Mouse (Mus musculus) duodenum, adult 2 months (tissue): Measurements from ENCODE around the gene Tprn. TPM values are rescaled to one million over a fixed set of nuclear protein-coding genes. Genes with fewer than 3 reads are reported as not detected.

Experiments used
- polyA plus RNA-seq: library from polyadenylated mRNA; depleted of rRNA; stranded (reverse); fragments of >200 nt; gene quantifications from 2 replicates; pipeline ENCODE4 v1.2.3, GENCODE M21; 2012; ENCODE audit warnings: low replicate concordance; rRNA removed

Tprn gene
- 186 and 454 TPM in 2 replicates for polyA plus RNA-seq

GRCm38 (mm10) chr2:25262291-25262767 lies at the start of gene Tprn:
Tprn (plus strand) TSS chr2:25262618.

GRCm38 (mm10) chr2:25214444-25214843 lies 48.0 kb upstream of the Tprn start, which contains the start of gene Stpg3:
Stpg3 (minus strand) TSS chr2:25214637.

GRCm38 (mm10) chr2:25218445-25218844 lies 44.0 kb upstream of the Tprn start, which contains the start of gene Fam166a:
Fam166a (plus strand) TSS chr2:25218745.

GRCm38 (mm10) chr2:25224492-25224765 lies 38.0 kb upstream of the Tprn start, which contains the start of gene Tubb4b:
Tubb4b (minus strand) TSS chr2:25224702.

GRCm38 (mm10) chr2:25234050-25234449 lies 28.4 kb upstream of the Tprn start, which contains the start of gene Slc34a3:
Slc34a3 (minus strand) TSS chr2:25234364.

GRCm38 (mm10) chr2:25236614-25237013 lies 25.8 kb upstream of the Tprn start, which contains the start of gene Rnf224:
Rnf224 (minus strand) TSS chr2:25236787.

GRCm38 (mm10) chr2:25242101-25242506 lies 20.3 kb upstream of the Tprn start, which contains the start of the genes Rnf208 and Cysrt1:
Rnf208 (plus strand) TSS chr2:25242255.
Cysrt1 (minus strand) TSS chr2:25242452.

GRCm38 (mm10) chr2:25246183-25247072 lies 16.0 kb upstream of the Tprn start, which contains the start of gene AL732309.1:
AL732309.1 (minus strand) TSS chr2:25246863.

GRCm38 (mm10) chr2:25255284-25255779 lies 7.1 kb upstream of the Tprn start, which contains the start of gene Tmem203:
Tmem203 (plus strand) TSS chr2:25255439.

GRCm38 (mm10) chr2:25271827-25272511 lies 9.6 kb downstream of the Tprn start, which contains the start of the genes Ssna1 and Anapc2:
Ssna1 (minus strand) TSS chr2:25272438.
Anapc2 (plus strand) TSS chr2:25272478.

GRCm38 (mm10) chr2:25287927-25288649 lies 25.7 kb downstream of the Tprn start, which contains the start of gene Tmem210:
Tmem210 (plus strand) TSS chr2:25288145.

GRCm38 (mm10) chr2:25289651-25290050 lies 27.2 kb downstream of the Tprn start, which contains the start of gene Lrrc26:
Lrrc26 (plus strand) TSS chr2:25289915.

GRCm38 (mm10) chr2:25318971-25319773 lies 56.8 kb downstream of the Tprn start, which contains the start of gene Grin1:
Grin1 (minus strand) TSS chr2:25319187.

Other genes with a start within 250 kb of the Tprn start
- 52.7 and 54.1 TPM in 2 replicates for gene Nsmf, start 208.3 kb upstream of the Tprn start, polyA plus RNA-seq
- gene Entpd8, start 182.3 kb upstream of the Tprn start, polyA plus RNA-seq, result 121 and 257 TPM in 2 replicates
- 17.5 and 26.4 TPM in 2 replicates for gene Noxa1, start 167.5 kb upstream of the Tprn start, polyA plus RNA-seq
- 42.6 and 53.2 TPM in 2 replicates for gene Nrarp, start 81.9 kb upstream of the Tprn start, polyA plus RNA-seq
- 25.3 and 31.1 TPM in 2 replicates for gene Tor4a, start 65.7 kb upstream of the Tprn start, polyA plus RNA-seq
- 29.9 and 42.4 TPM in 2 replicates for gene Nelfb, start 51.1 kb upstream of the Tprn start, polyA plus RNA-seq
- gene Stpg3, start 48.0 kb upstream of the Tprn start, polyA plus RNA-seq, result not detected in 2 replicates
- not detected in 2 replicates for gene Fam166a, start 43.9 kb upstream of the Tprn start, polyA plus RNA-seq
- 379 and 679 TPM in 2 replicates for gene Tubb4b, start 37.9 kb upstream of the Tprn start, polyA plus RNA-seq
- gene Slc34a3, start 28.3 kb upstream of the Tprn start, polyA plus RNA-seq, result 4.3 TPM in 1 of 2 replicates, not detected in the other
- gene Rnf224, start 25.8 kb upstream of the Tprn start, polyA plus RNA-seq, result not detected in 2 replicates
- 14.3 and 73.6 TPM in 2 replicates for gene Rnf208, start 20.4 kb upstream of the Tprn start, polyA plus RNA-seq
- 0.94 and 8.8 TPM in 2 replicates for gene Cysrt1, start 20.2 kb upstream of the Tprn start, polyA plus RNA-seq
- 18.8 and 30.9 TPM in 2 replicates for gene AL732309.1, start 15.8 kb upstream of the Tprn start, polyA plus RNA-seq
- 39.8 and 90.7 TPM in 2 replicates for gene Tmem203, start 7.2 kb upstream of the Tprn start, polyA plus RNA-seq
- 44.6 and 49.5 TPM in 2 replicates for gene Ssna1, start 9.8 kb downstream of the Tprn start, polyA plus RNA-seq
- gene Anapc2, start 9.9 kb downstream of the Tprn start, polyA plus RNA-seq, result 57.3 and 58.9 TPM in 2 replicates
- 1.4 TPM in 1 of 2 replicates, not detected in the other for gene Tmem210, start 25.5 kb downstream of the Tprn start, polyA plus RNA-seq
- gene Lrrc26, start 27.3 kb downstream of the Tprn start, polyA plus RNA-seq, result 81.7 and 85.6 TPM in 2 replicates
- 0.78 and 1.7 TPM in 2 replicates for gene Grin1, start 56.6 kb downstream of the Tprn start, polyA plus RNA-seq
- 13.8 and 17.1 TPM in 2 replicates for gene Man1b1, start 69.7 kb downstream of the Tprn start, polyA plus RNA-seq
- gene Dpp7, start 93.7 kb downstream of the Tprn start, polyA plus RNA-seq, result 15.8 and 19.7 TPM in 2 replicates
- gene Uap1l1, start 103.1 kb downstream of the Tprn start, polyA plus RNA-seq, result 66.1 and 563 TPM in 2 replicates
- gene Sapcd2, start 109.7 kb downstream of the Tprn start, polyA plus RNA-seq, result 27.5 and 29.1 TPM in 2 replicates
- gene Entpd2, start 133.3 kb downstream of the Tprn start, polyA plus RNA-seq, result 50.6 and 75.3 TPM in 2 replicates
- gene Npdc1, start 136.7 kb downstream of the Tprn start, polyA plus RNA-seq, result 223 and 325 TPM in 2 replicates
- gene Fut7, start 160.6 kb downstream of the Tprn start, polyA plus RNA-seq, result 1.3 and 2.1 TPM in 2 replicates
- 16.8 and 36.7 TPM in 2 replicates for gene Abca2, start 166.1 kb downstream of the Tprn start, polyA plus RNA-seq
- 1.9 and 14.3 TPM in 2 replicates for gene Clic3, start 194.2 kb downstream of the Tprn start, polyA plus RNA-seq
- 81.4 and 115 TPM in 2 replicates for gene Paxx, start 198.5 kb downstream of the Tprn start, polyA plus RNA-seq
- gene Ptgds, start 207.4 kb downstream of the Tprn start, polyA plus RNA-seq, result 0.74 TPM in 1 of 2 replicates, not detected in the other
- gene Lcn12, start 231.3 kb downstream of the Tprn start, polyA plus RNA-seq, result not detected in 2 replicates
- 40.4 and 40.9 TPM in 2 replicates for gene Fbxw5, start 238.1 kb downstream of the Tprn start, polyA plus RNA-seq
- 4.0 and 9.4 TPM in 2 replicates for gene C8g, start 239.1 kb downstream of the Tprn start, polyA plus RNA-seq